Mouse (Mus musculus): ENCODE data around the gene Chchd1.

The Chchd1 gene

GRCm38 (mm10) chr14:20702741-20703381 is at the start of gene Chchd1:
Gene Chchd1, plus strand, starts transcription at chr14:20703006.
- peak; percentile 95 for DNase-seq (ENCODE audit: low spot score)

- DNase-seq (ENCODE audit: low spot score), result no peak
Observed at GRCm38 (mm10) chr14:20654690-20655421, 48.0 kb upstream of the Chchd1 start.

GRCm38 (mm10) chr14:20655731-20656130 is 47.1 kb upstream of the Chchd1 start:
- DNase-seq (ENCODE audit: low spot score), result peak; percentile 79

GRCm38 (mm10) chr14:20656361-20656760 is 46.4 kb upstream of the Chchd1 start, which contains the start of gene Myoz1:
Gene Myoz1, minus strand, starts transcription at chr14:20656540.
- DNase-seq (ENCODE audit: low spot score), result no peak

- DNase-seq (ENCODE audit: low spot score), result no peak
Observed at GRCm38 (mm10) chr14:20658326-20658725, 44.5 kb upstream of the Chchd1 start.

GRCm38 (mm10) chr14:20658902-20659301 is 43.9 kb upstream of the Chchd1 start:
- DNase-seq (ENCODE audit: low spot score), result no peak

GRCm38 (mm10) chr14:20659687-20660086 is 43.1 kb upstream of the Chchd1 start:
- no peak for DNase-seq (ENCODE audit: low spot score)

GRCm38 (mm10) chr14:20660827-20661660 is 41.8 kb upstream of the Chchd1 start:
- DNase-seq (ENCODE audit: low spot score), result peak; percentile 95

GRCm38 (mm10) chr14:20661661-20662331 is 41.0 kb upstream of the Chchd1 start:
- DNase-seq (ENCODE audit: low spot score), result peak; percentile 59

GRCm38 (mm10) chr14:20662740-20663139 is 40.1 kb upstream of the Chchd1 start:
- no peak for DNase-seq (ENCODE audit: low spot score)

- DNase-seq (ENCODE audit: low spot score), result no peak
Observed at GRCm38 (mm10) chr14:20663601-20664000, 39.2 kb upstream of the Chchd1 start.

- no peak for DNase-seq (ENCODE audit: low spot score)
Observed at GRCm38 (mm10) chr14:20664436-20664835, 38.4 kb upstream of the Chchd1 start.

- DNase-seq (ENCODE audit: low spot score), result no peak
Observed at GRCm38 (mm10) chr14:20667469-20667868, 35.3 kb upstream of the Chchd1 start.

- DNase-seq (ENCODE audit: low spot score), result no peak
Observed at GRCm38 (mm10) chr14:20668154-20668810, 34.5 kb upstream of the Chchd1 start, which contains the start of gene Synpo2l. Gene Synpo2l, minus strand, starts transcription at chr14:20668354.

- DNase-seq (ENCODE audit: low spot score), result peak; percentile 67
Observed at GRCm38 (mm10) chr14:20672990-20673389, 29.8 kb upstream of the Chchd1 start.

GRCm38 (mm10) chr14:20673735-20674063 is 29.1 kb upstream of the Chchd1 start:
- no peak for DNase-seq (ENCODE audit: low spot score)

GRCm38 (mm10) chr14:20674064-20674833 is 28.6 kb upstream of the Chchd1 start, which contains the start of gene Sec24c:
Gene Sec24c, plus strand, starts transcription at chr14:20674308.
- peak; percentile 99 for DNase-seq (ENCODE audit: low spot score)

GRCm38 (mm10) chr14:20677906-20678305 is 24.9 kb upstream of the Chchd1 start:
- DNase-seq (ENCODE audit: low spot score), result no peak

- DNase-seq (ENCODE audit: low spot score), result no peak
Observed at GRCm38 (mm10) chr14:20681742-20682141, 21.1 kb upstream of the Chchd1 start.

- no peak for DNase-seq (ENCODE audit: low spot score)
Observed at GRCm38 (mm10) chr14:20682498-20682897, 20.3 kb upstream of the Chchd1 start.

- no peak for DNase-seq (ENCODE audit: low spot score)
Observed at GRCm38 (mm10) chr14:20686576-20686975, 16.2 kb upstream of the Chchd1 start.

Measured in testis, postnatal 10 days (tissue).